Mouse (Mus musculus) heart, postnatal 0 days (tissue): ENCODE measurements around the gene Pla2g4d.

Source experiments
- CTCF ChIP-seq: IDR thresholded peaks from 2 replicates; pipeline ENCODE4 v1.5.1; 2016; ENCODE audit warnings: antibody characterized with exemption, control low read depth, low read depth
- EP300 ChIP-seq: IDR thresholded peaks from 2 replicates; pipeline ENCODE4 v1.6.1; 2016; ENCODE audit warnings: antibody characterized with exemption, low read depth

- TF ChIP-seq CTCF, result no peak
- TF ChIP-seq EP300, result no peak
Measured at GRCm38 (mm10) chr2:120331575-120331974, 42.6 kb upstream of the Pla2g4d start.
